Mouse (Mus musculus) brain, adult 2 months (tissue): Measurements from ENCODE around the gene Snn.
A peak's percentile ranks its signal among the peaks of the same experiment; 100 is the strongest.
"Not testable (repeated sequence)": the region's sequence is repeated elsewhere in the genome, so short reads cannot be mapped to it uniquely, and the experiment has no call there.

ENCODE experiments used
- DNase-seq: peaks from one replicate; pipeline ENCODE4 v3.0.0; 2011; ENCODE audit warnings: low read depth, low spot score

The Snn gene

DNA sequence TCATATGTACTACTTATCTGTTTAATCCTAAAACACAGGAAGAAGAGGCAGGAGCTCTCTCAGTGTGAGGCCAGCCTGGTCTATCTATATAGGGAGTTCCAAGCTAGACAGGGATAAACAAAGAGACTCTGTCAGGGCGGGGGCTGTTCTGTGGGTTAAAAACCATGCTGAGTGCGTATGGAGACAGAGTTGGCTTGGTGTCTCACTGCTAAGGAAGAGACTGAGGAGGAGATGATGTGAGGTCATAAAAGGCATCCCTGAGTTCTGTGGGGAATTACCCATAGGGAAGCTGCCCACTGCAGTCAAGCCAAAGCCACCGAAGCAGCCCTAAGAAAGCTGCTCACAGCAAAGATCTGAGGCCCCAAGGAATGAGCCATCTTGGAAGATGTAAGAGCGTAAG, at the start of gene Snn:
TSS of gene Snn (plus strand) at position 301 of the 400 bp plus-strand sequence.
- no peak for DNase-seq

DNA sequence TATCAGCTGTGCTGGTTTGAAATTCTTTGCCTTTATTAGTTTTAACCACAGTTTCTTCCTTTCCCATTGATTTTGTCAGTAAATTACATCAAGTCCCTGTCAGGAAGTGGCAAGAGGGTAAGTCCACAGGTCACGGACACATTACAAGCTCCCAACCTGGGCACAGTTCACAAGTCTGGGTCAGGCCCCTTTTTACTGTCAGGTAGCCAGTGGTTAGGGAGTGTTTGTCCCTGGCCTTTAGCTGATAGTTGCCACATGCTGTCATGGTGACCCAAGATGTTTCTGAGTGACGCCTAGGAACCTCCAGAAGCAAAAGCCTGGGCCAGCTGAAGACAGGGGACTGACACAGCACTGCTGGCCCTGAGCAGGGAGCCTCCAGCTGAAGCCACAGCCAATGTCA, 49.5 kb upstream of the Snn start:
- DNase-seq, result no peak

DNA sequence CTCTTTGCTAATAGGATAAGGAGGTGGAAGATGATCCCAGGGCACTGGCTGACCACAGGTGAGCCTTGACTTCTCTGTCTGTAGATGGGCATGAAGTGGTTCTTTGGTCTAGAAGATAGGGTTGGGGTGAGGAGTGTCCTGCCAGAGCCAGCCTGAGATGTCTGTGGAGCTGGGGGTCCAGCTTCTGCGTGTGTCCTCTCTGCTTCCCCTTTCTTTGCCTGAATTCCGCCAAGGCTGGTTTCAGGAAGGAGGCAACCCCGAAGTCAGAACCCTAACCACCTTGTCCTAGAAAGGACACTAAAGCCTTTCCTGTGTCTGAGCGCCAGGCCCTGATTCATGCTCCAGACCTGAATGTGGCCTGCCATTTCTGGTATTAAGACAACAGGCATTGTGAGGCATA, 48.8 kb upstream of the Snn start:
- DNase-seq, result no peak

DNA sequence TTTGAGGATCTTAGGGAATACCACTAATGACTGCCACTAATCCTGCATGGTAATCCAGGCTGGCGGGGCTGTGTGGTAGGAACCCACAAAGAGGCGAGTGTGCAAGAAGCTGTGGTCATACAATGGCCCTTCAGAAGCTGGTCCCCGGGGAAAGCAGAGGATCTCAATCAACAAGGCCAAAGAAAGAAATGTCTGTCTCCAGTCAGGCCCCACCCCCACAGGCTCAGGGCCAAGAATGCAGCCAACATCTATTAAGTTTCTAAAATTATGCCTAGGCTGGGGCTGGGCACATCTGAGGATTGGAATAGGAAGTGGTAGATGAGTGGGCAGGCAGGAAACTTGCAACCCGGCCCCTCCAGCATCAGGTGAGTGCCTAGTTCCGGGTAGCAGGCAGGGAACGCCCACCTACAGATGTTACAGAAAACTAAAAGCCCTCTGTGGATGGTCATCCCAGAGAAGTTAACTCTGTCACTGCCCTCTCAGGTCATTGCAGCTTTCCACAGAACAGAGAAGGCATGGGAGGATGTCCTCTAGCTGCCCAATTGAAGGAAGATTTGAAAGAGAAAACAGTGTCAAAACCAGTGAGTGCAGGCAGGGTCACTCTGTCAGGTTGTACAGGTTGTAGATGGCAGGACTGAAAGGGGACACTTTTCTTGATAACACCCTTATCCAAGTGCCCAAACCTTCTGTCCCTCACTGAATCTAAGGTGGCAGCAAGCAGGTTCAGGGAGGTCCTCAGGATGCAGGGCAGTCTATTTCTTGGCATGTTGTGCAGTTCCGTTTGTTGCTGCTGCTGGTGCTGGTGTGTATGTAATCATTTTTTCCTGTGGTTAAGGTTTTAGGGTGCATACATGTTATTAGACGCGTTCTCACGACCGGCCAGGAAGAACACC, 47.9 kb upstream of the Snn start:
- DNase-seq, result peak; percentile 93

DNA sequence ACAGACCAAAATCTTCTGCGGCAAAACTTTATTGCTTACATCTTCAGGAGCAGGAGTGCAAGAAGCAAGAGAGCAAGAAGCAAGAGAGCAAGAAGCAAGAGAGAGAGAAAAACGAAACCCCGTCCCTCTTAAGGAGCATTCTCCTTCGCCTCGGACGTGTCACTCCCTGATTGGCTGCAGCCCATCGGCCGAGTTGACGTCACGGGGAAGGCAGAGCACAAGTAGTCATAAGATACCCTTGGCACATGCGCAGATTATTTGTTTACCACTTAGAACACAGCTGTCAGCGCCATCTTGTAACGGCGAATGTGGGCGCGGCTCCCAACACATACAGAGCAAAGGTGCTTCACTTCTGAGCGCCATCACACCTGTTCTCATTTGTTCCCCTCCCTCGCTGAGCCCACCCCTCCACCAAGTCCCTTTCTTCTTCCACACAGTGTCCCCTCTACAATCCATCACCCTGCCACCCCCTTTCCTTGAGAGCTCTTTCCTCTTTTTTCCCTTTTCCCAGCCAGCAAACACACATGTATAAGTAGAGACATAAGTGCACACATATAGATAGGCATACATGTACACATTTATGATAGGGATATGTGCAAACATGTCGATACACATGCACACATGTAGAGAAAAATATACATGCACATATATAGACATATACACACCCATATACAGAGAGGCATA, 47.1 kb upstream of the Snn start:
- DNase-seq, result not testable (repeated sequence)

DNA sequence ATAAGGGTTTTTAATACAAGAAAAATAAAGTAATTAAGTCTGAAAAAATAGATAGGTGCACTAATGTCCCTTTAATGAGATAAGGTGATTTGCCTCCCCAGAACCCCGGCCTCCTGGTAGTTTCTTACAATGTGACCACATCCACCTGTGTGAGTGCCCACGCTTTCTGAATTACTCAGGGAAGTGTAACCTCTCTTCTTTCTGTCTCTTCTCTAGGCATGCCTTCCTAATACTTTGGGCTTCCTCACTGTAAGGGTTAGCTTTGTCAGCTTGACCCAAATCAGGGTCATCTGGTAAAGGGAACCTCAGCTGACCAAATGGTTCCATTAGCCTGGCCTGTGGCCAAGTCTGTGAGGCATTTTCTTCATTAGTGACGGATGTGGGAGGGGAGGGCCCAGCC, 46.3 kb upstream of the Snn start:
- DNase-seq, result no peak

DNA sequence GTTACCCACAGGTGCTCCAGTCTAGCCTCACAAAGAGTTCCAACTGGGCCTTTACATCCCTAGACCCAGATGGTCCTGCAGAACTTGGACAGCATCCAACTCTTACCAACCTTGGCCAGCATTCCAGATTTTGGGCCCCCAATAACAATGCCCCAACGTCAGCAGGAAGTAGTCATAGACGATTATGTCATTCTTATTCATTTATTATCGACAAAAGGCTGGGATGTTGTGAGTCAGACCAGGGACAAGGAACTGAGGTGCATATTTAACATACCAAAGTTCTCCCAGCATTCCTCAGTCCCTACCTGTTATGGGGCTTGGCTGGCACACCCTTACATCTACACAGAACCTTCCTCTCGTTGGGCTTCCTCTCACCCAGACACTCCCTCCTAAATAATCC, 44.4 kb upstream of the Snn start:
- no peak for DNase-seq

DNA sequence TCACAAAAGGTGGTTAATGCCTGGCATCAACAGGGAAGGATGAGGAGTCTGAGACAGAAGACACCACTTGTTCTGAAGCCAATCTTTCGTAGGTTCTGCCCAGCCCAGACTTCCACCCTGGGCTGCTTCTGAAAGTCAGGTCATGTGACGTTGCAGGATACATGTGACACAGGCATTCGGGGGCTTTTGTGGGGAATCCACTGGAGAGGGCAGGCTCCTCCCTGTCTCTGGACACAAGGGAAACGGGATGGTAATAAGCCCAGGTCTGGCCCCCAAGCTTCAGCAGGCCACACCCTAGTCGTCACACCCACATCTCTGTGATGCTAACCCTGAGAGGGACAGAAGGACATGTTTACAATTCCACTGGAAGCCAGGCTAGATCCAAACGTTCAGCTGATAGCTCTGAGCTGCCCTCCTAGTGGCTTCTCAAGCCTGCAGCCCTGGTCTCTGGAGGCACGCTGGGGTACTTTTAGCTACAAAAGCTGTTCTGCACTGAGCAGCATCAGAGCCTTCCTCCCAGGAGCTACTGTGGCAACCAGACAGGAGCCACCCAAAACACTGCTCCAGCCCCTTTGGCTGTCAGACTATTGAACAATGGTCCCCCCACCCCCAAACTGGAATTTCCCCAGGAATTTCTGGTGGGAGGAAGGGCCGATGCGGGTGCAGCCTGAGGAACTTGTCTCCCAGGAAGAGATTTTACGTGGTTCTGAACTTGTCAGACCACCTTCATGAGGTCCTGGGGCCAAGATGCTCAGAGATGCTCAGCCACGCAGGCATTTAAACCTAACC, 42.7 kb upstream of the Snn start:
- DNase-seq, result no peak

DNA sequence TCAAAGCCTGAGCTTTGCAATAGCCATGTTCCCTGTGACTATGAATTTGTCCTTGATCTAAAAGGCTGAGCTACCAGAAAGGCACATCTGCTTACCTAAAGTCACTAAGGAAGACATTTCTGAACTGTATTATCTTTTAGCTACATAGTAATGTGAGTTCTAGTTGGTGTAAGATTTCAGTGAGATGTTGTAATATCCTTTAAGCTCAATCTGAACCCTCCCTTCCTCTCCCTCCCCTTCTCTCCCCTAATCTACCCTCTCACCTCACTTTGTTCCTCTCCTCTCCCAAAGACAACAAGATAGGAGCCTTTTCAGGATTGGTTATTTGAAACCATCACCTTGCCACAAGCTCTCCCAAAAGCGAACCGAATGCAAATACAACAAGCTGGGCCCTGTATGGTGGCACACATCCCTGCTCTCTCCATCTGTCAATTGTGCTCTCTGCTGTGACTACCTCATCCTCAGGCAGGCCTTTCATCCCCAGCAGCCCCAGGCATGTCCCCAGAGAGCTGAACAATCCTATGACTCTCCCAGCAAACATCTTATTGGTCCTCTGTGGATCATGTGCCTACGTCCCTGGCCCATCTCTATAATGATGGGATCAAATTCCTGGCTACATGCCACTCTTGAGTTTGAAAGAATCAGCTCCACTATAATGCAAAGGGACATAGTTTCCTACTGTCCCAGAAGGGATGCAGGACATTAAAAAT, 39.2 kb upstream of the Snn start:
- DNase-seq, result peak; percentile 83

DNA sequence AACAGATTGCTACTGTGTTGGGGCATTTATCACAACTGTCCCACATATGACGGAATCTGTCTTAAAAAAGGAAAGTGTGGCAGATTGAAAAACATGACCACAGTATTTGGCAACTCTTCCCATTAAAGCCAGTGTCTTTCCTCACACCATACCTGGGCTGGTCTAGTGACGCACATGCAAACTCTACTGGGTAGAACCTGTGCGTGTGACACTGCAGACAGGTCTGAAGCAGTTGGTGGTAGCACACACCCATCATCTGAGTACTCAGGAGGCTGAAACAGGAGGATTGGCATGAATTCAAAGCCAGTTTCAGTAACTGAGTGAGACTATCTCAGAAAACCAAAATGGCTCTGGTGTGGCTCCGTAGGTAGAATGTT, 38.6 kb upstream of the Snn start:
- DNase-seq, result no peak

DNA sequence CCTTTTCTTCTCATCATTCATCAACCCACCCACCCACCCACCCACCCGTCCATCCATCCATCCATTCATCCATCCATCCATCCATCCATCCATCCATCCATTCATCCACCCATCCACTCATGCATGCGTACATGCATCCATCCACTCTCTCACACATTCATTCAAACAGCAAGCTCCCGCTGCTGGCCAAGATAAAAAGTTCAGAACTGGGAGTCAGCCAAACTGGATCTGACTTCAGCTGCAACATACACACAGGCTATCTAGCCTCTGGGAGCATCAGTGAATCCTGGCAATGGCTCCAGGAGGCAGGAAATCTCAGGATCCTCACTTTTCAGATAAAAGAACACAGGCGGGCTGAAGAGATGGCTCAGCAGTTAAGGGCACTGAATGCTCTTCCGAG, 37.1 kb upstream of the Snn start:
- peak; percentile 48 for DNase-seq

DNA sequence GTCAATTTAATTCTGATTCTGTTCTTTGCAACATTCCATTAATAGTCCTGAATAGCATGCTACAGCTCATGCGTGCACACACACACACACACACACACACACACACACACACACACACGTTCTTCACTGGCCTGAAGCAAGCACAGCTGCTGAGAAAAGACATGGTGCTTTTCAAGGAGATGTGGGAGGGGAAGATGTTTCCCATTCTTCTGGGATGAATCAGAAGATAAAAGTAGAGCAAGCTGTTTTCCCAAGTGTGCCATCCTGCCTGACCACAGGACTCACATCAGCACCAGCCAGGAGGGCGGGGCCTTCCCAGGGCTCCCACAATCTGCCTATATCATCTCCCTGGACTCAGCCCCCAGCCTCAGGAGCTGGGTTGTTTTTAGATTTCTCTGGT, 35.9 kb upstream of the Snn start:
- peak; percentile 82 for DNase-seq

DNA sequence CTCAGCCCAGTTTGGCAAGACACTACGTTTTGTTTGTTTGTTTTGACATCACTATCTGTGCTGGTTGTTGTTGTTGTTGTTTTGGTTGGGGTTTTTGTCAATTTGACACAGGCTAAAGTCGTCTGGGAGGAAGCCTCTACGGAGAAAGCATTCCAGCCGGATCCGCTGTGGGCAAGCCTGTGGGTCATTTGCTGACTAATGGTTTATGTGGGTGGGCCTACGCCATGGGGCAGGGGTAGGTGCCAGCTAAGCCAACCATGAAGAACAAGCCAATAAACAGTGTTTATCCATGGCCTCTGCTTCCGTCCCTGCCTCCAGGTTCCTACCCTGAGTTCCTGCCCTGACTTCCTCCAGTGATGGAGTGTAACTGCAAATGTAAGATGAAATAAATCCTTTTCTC, 32.5 kb upstream of the Snn start:
- DNase-seq, result no peak

DNA sequence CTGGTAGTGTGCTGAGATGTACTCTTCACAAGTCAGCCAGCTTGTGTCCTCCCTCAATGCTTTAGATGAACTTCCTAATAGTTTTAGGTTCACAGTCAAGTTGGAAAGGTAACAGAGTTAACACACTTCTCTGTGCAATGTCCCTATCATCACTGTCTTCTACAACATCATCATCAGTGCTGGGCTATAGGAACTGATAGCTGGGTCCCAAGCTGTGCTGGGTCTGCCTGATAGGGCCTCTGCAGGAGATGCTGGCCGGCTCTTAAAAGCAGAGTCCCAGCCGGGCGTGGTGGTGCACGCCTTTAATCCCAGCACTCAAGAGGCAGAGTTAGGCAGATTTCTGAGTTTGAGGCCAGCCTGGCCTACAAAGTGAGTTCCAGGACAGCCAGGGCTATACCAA, 29.9 kb upstream of the Snn start:
- DNase-seq, result no peak

DNA sequence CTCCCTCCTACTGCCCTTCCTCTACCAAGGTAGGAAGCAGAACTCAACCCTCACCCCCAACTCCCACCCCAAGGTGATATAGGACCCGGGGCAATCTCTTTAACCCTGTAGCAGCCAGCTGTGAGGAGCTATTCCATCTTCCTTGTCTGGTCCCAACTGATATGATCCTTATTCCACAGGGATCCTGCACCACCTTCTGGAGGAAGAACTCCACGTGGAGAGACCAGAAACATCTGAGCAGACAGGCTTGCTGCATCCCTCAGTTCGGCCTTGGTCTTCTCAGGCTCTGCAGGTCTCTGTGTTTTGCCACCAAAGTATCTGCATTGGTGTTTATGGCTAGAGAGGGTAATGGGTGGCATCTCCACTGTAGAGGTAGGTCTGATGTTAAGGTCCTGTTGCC, 29.4 kb upstream of the Snn start:
- no peak for DNase-seq

DNA sequence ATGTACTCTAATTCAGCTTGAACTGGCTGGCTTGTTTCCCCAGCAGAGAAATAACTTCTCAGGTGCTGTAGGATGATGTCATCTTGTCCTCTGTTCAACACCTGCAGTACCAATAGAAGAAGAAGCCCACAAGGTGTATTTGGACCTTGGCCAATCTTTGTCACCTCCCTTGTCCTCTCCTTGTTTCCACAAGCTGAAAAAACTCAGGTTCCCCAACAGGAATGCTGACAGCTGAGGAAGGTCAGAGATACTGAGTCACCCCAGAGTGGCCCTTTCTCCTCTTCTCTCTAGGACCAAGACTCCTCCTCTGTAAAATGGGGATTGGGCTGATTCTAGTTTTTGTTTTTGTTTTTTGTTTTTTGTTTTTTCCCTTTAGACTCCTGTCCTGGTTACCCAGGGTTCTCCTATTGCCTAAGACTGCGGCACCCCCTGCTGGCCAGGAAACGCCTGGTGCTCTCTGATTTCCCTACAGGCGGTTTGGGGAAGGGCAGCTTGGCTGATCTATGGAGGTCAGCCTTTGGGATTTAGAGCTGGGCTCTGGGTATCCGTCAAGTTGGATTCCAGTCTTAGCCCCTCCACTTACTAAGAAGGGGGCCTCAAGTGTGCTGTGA, 26.4 kb upstream of the Snn start:
- peak; percentile 88 for DNase-seq

DNA sequence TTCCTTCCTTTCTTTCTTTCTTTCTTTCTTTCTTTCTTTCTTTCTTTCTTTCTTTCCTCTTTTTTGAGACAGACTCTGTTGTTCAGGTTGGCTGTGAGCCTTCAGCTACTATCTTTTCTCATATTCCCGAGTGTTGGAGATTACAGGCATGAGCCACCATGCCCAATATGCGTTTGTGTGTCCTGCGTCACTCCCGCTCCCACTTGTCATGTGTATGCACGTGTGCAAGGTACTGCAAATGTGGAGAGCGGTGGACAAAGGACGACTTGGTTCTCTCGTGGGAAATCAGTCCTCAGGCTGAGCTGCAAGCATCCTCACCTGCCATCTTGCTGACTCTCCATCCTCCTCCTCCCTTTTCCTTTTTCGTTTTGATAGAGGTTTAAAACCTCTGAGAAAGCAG, 25.5 kb upstream of the Snn start:
- no peak for DNase-seq

DNA sequence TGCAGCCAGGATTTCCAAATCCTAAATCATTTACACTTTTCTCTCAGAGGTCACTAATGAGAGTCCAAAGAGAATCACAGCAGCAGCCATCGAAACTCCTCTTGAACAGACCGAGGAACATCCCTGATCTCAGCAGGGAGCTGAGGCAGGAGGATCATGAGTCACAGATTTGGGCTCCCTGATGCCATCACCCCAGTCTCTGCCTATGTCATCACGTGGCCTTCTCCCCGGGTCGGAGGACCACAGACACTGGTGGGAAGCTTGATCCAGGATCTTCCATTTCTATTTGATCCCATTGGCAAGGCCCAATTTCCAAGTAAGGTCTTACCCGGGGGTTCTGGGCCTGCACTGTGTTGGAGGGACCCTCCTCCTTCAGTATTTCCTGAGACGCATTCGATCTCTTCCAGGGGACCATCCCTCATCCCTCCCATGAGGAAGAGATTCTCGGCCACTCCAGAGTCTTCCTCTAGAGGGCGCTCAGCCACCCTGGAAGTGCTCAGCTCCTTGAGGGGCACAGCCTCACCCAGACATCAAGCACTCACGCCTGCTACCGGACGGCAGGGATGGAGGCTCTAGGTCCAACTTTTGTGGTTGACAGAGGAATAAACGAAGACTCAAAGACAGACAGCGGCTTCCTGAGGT, 24.8 kb upstream of the Snn start:
- DNase-seq, result peak; percentile 90

DNA sequence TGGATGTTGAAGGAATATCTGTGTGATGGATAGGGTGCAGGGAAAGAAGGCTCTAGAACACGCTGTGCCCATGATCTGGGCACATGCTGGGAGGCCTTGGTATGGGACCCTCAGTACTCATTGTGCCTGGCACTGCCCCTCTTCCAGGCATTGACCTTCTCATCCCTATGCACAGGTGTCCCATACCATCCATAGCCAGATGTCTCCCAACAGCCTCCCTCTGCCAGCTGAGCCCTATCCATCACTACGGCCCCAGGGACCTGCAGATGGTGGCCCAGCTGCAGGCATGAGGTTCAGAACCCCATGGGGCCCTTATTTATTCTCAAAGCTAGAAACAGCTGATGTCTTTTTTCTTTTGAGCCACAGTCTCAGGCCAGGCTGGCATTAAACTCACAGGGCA, 20.1 kb upstream of the Snn start:
- DNase-seq, result no peak

DNA sequence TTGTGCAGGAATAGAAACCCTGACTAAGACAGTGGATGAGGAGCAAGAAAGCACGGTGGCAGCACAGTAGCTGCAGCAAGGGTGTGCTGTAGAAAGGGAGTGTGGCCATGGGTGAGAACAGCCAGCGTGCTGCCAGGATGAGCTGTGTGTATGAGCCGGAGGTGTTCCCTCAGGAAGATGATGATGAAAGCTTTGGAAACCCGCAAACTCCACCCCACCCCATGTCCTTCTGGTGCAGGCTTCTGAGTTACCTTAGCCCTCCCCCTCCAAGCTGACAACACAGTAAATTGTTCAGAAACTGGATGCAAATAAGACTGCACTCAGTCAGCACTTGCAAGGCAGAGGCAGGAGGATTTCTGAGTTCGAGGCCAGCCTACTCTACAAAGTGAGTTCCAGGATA, 17.5 kb upstream of the Snn start:
- DNase-seq, result no peak

DNA sequence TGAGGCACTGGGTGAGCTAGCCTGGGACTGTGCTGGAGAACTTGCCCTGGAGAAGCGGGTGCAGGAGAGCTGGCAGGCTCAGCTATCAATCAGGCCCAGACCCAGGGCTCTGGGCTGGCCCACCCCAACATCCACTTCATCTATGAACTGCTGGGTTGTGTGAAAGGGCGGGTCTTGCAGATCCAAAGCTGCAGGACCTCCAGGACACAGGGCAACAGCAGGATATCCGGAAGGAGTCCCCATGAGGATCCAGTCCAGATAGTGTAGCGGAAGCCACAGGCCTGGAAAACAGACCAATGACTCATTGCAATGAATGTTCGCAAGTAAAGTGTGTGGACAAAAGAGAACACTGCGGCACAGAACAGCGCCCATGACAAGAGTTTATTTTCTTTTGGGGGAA, 14.3 kb upstream of the Snn start:
- no peak for DNase-seq
